Mouse (Mus musculus): ENCODE measurements around the gene Tbc1d13.
"Not testable (repeated sequence)": the region's sequence is repeated elsewhere in the genome, so short reads cannot be mapped to it uniquely, and the experiment has no call there.

Tbc1d13 gene

GRCm38 (mm10) chr2:30178711-30179110 lies 45.2 kb downstream of the Tbc1d13 start:
- DNase-seq (ENCODE audit: low spot score), result not testable (repeated sequence)

- no peak for DNase-seq (ENCODE audit: low spot score)
Measured at GRCm38 (mm10) chr2:30182424-30182823, 48.9 kb downstream of the Tbc1d13 start.

GRCm38 (mm10) chr2:30183721-30184120 lies 50.2 kb downstream of the Tbc1d13 start:
- DNase-seq (ENCODE audit: low spot score), result no peak

DNA sequence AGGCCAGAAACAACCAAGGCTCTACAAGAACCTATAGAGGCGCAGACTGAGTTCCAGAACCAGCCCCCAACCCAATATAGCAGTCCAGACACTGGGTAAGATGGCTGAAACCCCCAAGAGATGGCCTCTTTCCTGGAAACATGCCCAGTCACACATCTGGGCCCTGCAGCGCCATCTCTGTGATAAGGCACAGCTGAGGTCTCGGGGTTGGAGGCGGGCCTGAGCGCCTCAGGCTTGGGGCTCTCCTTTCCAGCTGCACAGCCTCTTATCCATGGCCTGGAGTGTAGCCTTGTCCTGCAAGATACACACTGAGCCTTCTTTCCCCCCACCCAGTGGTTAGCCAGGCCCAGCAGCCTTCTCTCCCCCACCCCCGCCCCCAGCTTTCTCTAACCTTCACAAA lies 51.7 kb downstream of the Tbc1d13 start:
- DNase-seq (ENCODE audit: low spot score), result no peak

GRCm38 (mm10) chr2:30185681-30186080 lies 52.1 kb downstream of the Tbc1d13 start:
- DNase-seq (ENCODE audit: low spot score), result no peak

- no peak for DNase-seq (ENCODE audit: low spot score)
Measured at GRCm38 (mm10) chr2:30191790-30192580, 58.4 kb downstream of the Tbc1d13 start.

GRCm38 (mm10) chr2:30194656-30195055 lies 61.1 kb downstream of the Tbc1d13 start:
- DNase-seq (ENCODE audit: low spot score), result no peak

- no peak for DNase-seq (ENCODE audit: low spot score)
Measured at GRCm38 (mm10) chr2:30198021-30198420, 64.5 kb downstream of the Tbc1d13 start.

DNA sequence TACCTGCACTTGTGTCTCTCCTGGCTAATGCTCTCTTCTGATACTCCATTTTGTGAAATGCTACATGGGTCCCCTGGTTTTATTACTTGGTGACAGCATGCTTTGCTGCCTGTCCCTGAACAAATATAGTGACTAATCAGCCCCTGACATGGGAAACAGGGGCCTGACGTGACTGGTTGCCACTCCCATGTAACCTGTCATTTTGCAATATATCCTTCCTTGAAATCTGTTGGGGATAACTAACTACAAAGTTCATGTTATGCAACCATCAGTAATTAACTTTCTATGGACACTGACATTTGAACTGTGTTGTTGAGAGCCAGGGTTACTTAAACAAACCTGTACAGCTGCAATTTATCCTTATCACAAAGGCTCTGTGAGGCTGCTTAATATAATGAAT lies 66.4 kb downstream of the Tbc1d13 start:
- no peak for DNase-seq (ENCODE audit: low spot score)

DNA sequence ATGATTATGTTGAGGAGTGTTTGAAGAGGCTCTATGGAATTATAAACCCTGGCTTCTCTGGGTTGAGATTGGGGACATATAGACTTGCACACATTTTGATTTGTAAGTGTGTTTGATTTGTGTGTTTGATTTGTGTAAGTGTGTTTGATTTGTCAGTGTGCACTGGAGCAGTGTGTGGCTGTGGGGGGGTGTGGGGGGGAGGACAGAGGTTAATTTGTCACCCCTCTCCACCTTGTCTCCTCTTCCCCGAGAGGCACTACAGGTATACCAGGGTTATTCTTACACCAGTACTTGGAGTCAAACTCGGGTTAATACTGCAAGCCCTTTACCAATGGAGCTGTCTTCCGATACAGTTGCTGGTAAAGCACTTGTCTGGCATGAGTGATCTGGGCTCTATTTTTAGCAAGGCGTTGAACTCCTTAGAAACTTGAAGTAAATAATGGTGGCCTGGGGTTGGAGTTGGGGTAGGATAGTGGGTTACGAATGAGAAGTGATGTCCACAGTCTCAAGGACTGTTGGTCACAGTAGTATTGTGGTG lies 66.9 kb downstream of the Tbc1d13 start:
- no peak for DNase-seq (ENCODE audit: low spot score)

Data from layer of hippocampus, adult 9-10 months (tissue).